Mouse (Mus musculus) lung, adult 2 months (tissue): ENCODE measurements around the gene Arpc4. TPM values are rescaled to one million over a fixed set of nuclear protein-coding genes. Genes with fewer than 3 reads are reported as not detected.

Experiments used
- DNase-seq: peaks from one replicate; pipeline ENCODE4 v3.0.0; 2022
- H3K4me1 ChIP-seq: fragments of 200-500 bp; 2 replicates; pipeline ENCODE4 v1.6.1; 2011; ENCODE audit warnings: low read length; ENCODE audit not compliant: control insufficient read depth, insufficient read depth
- H3K4me3 ChIP-seq: fragments of 200-500 bp; replicated peaks from 2 replicates; pipeline ENCODE3; 2011; ENCODE audit warnings: low read depth, mild to moderate bottlenecking, control low read depth, low read length; ENCODE audit errors: extremely low read depth
- CTCF ChIP-seq: fragments of 200-500 bp; IDR thresholded peaks from 2 replicates; pipeline ENCODE4 v1.5.1; 2011; ENCODE audit warnings: mild to moderate bottlenecking, low read length, control low read depth; ENCODE audit not compliant: insufficient read depth
- POLR2A ChIP-seq: fragments of 200-500 bp; IDR thresholded peaks from 2 replicates; pipeline ENCODE4 v1.6.1; 2011; ENCODE audit warnings: low read depth, mild to moderate bottlenecking, control low read depth, low read length, borderline replicate concordance; ENCODE audit errors: extremely low read depth
- WGBS: fragments of 180-500 bp; shearing (Covaris S2); methylation state at CpG from one replicate; pipeline ENCODE4 v1.1.7; 2018; 5-methylcytosine and 5-hydroxymethylcytosine counted together
- polyA plus RNA-seq: library from polyadenylated mRNA; depleted of rRNA; stranded (reverse); fragments of >200 nt; gene quantifications from 2 replicates; pipeline ENCODE4 v1.2.3, GENCODE M21; 2012; rRNA removed

Gene Arpc4
- polyA plus RNA-seq, 1 experiment: 67.0 TPM

DNA sequence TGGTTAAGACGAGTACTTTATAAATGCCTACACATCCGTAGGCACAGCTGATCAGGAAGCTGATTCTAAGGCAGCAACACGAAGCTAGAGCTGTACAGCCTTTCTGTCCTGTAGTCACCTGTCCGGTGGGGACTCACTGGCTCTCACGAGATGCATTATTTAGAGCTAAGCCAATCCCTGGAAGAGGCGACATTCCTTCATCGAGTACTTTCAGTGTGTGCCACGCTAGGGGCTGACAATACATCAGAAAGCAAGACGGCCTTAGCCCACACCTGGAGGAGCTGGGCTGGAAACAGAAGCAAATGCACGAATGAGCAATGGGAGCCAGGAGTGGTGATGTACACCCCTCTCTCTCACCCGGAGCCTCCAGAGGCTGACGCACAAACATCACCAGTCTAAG lies 59.2 kb downstream of the Arpc4 start:
- no peaks in the 10 kb centered on the region for H3K4me1 ChIP-seq
- H3K4me3 ChIP-seq: no peak overlapping the region
- DNase-seq: no peak
- TF ChIP-seq CTCF (no peak), POLR2A (no peak)
- WGBS: 64% methylated on average over 12 of the region's 12 CpGs

DNA sequence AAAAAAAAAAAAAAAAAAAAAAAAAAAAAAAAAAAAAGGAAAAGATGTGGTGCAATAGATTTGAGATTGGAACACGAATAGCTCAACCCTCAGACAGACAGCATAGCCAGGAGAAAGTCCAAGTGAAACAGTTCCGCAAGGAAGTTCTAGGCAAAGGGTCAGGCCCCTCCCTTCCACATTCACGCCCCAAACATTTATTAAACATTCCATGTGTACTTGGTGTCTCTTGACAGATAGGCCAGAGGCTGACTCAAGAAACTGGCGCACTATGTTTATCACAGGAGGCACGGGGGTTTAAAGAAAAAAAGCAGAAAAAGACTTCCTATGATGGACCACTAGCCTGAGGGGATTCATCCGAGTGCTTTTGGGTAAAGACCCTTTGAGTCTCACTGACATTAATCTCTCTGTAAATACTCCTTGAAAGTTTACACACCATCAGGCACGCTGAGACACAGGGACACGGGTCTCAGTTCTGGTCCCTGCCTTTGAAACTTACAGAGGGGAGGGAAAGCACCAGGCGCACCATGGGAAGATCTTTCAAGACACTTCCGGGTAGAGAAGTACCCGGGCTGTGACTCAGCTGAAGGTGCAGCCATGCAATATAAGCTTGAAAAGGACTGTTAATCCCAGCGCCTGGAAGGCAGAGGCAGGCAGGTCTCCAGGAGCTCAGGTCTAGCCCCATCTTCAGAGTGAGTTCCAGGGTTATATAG lies 61.0 kb downstream of the Arpc4 start:
- Histone ChIP-seq H3K4me1 (peaks cover 3% of the 10 kb centered on the region; the same call in 1 of the 2 replicates), H3K4me3 (no peak overlapping the region)
- 34% methylated on average over 12 of the region's 12 CpGs for WGBS
- TF ChIP-seq CTCF: no peak
- no peak for TF ChIP-seq POLR2A
- DNase-seq: no peak

Other genes with a start within 250 kb of the Arpc4 start
- 0.92 and 0.93 TPM in 2 replicates for gene Lhfpl4, start 182.7 kb upstream of the Arpc4 start, polyA plus RNA-seq
- 43.5 and 45.5 TPM in 2 replicates for gene Mtmr14, start 140.3 kb upstream of the Arpc4 start, polyA plus RNA-seq
- 0.06 TPM in 1 of 2 replicates, not detected in the other for gene Cpne9, start 95.8 kb upstream of the Arpc4 start, polyA plus RNA-seq
- gene Brpf1, start 71.0 kb upstream of the Arpc4 start, polyA plus RNA-seq: 20.2 and 21.3 TPM in 2 replicates
- 18.9 and 23.9 TPM in 2 replicates for gene Ogg1, start 51.1 kb upstream of the Arpc4 start, polyA plus RNA-seq
- gene Camk1, start 34.1 kb upstream of the Arpc4 start, polyA plus RNA-seq: 69.2 and 84.4 TPM in 2 replicates
- gene Tada3, start 232 bp upstream of the Arpc4 start, polyA plus RNA-seq: 25.7 and 26.9 TPM in 2 replicates
- gene Ttll3, start 11.1 kb downstream of the Arpc4 start, polyA plus RNA-seq: 23.1 and 25.5 TPM in 2 replicates
- 43.1 and 44.9 TPM in 2 replicates for gene Rpusd3, start 41.2 kb downstream of the Arpc4 start, polyA plus RNA-seq
- gene Cidec, start 57.6 kb downstream of the Arpc4 start, polyA plus RNA-seq: 56.9 and 133 TPM in 2 replicates
- 39.0 and 48.0 TPM in 2 replicates for gene Jagn1, start 64.5 kb downstream of the Arpc4 start, polyA plus RNA-seq
- gene Il17re, start 80.4 kb downstream of the Arpc4 start, polyA plus RNA-seq: 57.2 and 62.4 TPM in 2 replicates
- gene Il17rc, start 93.3 kb downstream of the Arpc4 start, polyA plus RNA-seq: 75.5 and 100.0 TPM in 2 replicates
- gene Creld1, start 105.2 kb downstream of the Arpc4 start, polyA plus RNA-seq: 22.9 and 30.4 TPM in 2 replicates
- 0.24 and 0.27 TPM in 2 replicates for gene Prrt3, start 123.8 kb downstream of the Arpc4 start, polyA plus RNA-seq
- gene Emc3, start 153.5 kb downstream of the Arpc4 start, polyA plus RNA-seq: 42.0 and 51.5 TPM in 2 replicates
- 0.75 and 1.2 TPM in 2 replicates for gene Fancd2, start 153.6 kb downstream of the Arpc4 start, polyA plus RNA-seq
- gene Fancd2os, start 222.6 kb downstream of the Arpc4 start, polyA plus RNA-seq: not detected in 2 replicates
- 101 and 184 TPM in 2 replicates for gene Brk1, start 226.7 kb downstream of the Arpc4 start, polyA plus RNA-seq
- 16.5 and 25.9 TPM in 2 replicates for gene Vhl, start 245.8 kb downstream of the Arpc4 start, polyA plus RNA-seq